Mouse (Mus musculus): ENCODE data around the gene Cntrl. TPM values are rescaled to one million over a fixed set of nuclear protein-coding genes. Genes with fewer than 3 reads are reported as not detected.

Cntrl gene
- total RNA-seq, 1 experiment from 2014 or later: 252 TPM

DNA sequence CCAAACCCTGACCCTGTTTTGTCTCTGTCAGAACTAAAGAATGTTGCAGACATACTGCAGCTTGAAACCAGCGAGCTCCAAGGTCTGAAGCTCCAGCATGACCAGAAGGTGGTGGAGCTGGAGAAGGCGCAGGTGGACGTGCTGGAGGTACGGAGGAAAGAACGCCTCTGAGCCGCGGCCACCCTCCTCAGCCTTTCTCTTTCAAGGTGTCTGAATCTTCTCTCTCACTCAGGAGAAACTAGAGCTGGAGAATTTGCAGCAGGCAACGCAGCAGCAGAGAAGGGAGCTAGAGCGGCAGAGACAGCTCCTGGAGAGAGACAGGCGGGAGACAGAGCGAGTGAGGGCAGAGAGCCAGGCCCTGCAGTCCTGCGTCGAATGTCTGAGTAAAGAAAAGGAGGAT lies 56.1 kb downstream of the Cntrl start:
- no peak for ATAC-seq (ENCODE audit: extremely low read depth, insufficient number of reproducible peaks, low FRiP score, poor library complexity, severe bottlenecking)

DNA sequence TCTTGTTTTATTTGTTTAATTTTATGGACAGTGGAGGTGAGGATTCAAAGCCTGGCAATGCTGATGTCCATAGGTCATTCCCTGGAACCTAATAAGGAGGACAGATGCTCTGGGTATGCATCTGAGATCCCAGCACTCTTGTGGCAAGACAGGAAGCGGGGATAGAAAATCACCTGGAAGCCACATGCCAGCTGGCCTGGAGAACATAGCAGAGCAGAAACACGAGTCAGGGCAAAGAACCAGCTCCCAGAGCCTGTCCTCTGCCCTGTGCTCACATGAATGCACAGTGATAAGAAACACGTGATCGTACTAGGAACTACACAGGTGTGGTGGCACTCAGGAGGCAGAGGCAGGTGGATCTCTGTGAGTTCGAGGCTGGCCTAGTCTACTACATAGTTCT lies 57.5 kb downstream of the Cntrl start:
- ATAC-seq (ENCODE audit: extremely low read depth, insufficient number of reproducible peaks, low FRiP score, poor library complexity, severe bottlenecking): no peak

DNA sequence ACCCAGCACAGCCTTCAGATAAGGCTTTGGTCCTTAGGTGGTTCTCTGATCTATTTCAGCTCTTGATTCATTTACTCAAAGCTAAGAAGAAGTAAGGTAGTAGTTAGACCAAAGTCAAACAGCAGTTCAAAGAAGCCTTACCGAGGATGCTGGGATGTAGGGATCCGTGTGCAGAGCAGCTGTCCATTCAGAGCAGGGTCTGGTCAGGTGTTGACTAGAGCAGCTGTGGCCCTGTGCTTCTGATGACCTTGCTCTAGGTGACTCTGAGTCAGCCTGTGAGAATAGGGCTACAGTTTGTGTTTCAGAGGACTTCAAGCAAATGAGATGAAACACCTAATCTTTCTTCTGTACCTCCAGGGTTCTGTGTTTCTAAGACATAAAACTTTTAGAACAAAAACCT lies 60.2 kb downstream of the Cntrl start:
- ATAC-seq (ENCODE audit: extremely low read depth, insufficient number of reproducible peaks, low FRiP score, poor library complexity, severe bottlenecking): no peak

DNA sequence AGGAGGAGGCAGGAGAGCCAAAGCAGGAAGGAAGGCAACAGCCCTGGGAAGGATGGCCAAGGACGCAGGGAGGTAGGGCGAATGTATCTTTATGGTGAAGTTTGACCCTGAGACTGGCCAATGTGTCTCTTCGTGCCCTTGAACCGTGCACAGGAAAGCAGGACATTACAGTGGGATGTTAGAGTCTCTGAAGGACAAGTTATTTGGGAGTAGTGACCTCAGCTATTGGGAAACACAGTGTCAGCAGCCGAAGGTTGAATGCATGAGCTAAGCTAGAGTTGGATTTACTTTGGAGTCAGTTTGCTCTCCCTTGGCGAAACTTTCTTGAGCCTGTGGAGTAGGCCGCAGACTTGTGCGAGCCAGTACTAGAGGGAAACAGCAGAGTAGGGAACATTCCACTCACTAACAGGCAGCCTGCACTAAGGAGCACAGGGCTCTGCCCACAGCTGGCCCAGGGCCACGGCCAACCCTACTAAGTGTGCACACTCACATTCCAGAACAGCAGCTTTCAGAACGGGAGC lies 62.1 kb downstream of the Cntrl start:
- no peak for ATAC-seq (ENCODE audit: extremely low read depth, insufficient number of reproducible peaks, low FRiP score, poor library complexity, severe bottlenecking)

DNA sequence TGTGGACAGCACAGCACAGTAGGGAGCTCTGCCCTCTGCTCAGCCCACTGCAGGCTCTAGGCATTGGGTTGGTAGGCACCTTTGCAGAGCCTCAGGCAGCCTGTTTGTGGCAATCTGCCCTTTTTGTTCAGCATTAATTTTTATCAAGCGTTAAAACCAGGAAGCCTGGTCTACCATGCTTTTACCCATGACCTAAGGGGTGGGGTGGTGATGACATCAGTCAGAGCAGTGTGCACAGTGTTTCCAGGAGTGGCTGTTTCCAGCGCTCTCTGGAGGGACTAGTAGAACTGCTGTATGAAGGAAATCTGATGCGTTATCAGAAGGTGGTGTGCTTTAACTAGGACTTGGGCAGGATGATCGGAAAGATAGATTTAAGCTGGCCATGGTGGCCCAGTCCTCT lies 63.0 kb downstream of the Cntrl start:
- no peak for ATAC-seq (ENCODE audit: extremely low read depth, insufficient number of reproducible peaks, low FRiP score, poor library complexity, severe bottlenecking)

DNA sequence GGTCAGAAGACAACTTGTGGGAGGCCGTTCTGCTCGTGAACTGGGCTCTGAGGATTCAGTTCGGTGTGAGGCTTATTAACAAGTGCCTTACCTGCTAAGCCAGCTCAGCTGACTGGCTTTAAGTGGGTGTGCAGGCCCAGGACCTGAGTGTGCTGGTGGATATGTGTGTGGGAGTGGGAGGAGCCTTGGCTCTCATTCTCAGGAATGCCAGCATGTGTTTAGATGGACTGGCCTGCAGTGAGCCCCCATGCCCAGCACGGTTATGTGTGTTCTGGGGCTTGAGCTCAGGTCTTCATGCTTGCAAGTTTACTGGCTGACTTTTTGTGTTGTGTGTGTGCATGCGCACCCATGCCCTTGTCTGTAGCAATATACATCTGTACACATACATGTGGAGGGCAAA lies 64.4 kb downstream of the Cntrl start:
- ATAC-seq (ENCODE audit: extremely low read depth, insufficient number of reproducible peaks, low FRiP score, poor library complexity, severe bottlenecking): no peak

DNA sequence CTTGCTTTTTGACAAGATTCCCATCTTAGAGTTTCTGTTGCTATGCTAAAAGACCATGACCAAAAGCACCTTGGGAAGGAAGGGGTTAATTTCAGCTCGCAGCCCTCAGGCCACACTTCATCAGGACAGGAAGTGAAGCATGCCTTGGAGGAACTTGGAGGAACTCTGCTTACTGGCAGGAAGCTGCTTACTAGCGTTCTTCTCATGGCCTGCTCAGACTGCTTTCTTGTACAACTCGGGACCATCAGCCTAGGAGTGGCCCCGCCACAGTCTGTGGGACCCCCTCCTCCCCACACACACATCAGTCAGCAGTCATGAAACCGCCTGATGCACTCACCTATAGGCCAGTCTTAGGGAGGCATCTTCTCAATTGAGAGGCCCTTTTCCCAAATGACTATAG lies 64.8 kb downstream of the Cntrl start:
- ATAC-seq (ENCODE audit: extremely low read depth, insufficient number of reproducible peaks, low FRiP score, poor library complexity, severe bottlenecking): no peak

DNA sequence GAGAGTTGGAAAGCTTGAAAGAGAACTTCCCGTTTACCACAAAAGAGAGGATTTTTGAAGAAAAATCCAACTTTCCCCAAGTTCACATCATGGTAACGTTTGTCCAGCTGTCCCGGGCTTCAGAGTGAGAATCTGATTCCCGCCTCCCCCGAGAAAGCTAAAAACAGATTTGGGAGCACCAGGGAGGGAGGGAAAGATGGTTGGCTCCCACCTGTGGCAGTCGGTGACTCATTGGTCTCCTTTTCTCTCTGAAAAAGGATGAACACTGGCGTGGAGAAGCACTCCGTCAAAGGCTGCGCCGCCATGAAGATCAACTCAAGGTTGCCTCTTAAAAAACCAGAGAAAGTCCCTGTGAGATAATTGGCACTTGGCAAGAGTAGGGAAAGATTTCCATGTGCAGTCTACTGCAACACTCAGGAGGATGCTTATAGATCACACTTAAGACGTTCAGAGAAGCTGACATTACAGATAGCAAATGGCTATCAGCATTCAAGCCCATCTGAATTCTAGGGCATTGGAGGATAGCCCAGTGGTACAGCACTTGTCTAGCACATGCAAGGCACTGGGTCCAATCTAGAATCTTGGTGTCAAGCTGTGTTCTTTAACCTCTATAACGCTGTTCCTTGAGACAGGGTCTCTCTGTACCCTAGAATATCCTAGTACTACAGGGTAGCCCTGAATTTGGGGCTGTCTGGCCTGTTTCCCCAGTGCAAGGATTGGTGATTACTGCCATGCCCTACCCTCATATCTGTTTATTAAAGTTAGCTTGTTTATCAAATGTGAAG lies 66.2 kb downstream of the Cntrl start:
- no peak for ATAC-seq (ENCODE audit: extremely low read depth, insufficient number of reproducible peaks, low FRiP score, poor library complexity, severe bottlenecking)

DNA sequence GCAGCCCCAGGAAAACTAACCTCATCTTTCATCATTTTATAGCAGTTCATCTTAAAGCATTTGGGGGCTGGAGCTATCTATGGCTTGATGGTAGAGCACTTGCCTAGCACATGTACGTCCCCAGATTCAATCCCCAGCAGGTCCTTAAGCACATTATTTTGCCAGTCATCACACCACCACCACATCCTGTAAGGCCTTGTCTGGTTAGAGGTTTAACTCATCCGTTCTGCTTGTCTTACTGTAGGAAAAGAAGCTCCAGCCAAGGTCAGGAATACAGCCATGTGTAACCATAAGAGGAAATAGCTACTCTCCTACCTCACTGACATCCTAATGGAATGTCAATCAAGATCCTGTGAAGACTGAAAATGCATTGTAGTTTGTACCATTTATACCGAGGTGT lies 68.9 kb downstream of the Cntrl start:
- no peak for ATAC-seq (ENCODE audit: extremely low read depth, insufficient number of reproducible peaks, low FRiP score, poor library complexity, severe bottlenecking)

DNA sequence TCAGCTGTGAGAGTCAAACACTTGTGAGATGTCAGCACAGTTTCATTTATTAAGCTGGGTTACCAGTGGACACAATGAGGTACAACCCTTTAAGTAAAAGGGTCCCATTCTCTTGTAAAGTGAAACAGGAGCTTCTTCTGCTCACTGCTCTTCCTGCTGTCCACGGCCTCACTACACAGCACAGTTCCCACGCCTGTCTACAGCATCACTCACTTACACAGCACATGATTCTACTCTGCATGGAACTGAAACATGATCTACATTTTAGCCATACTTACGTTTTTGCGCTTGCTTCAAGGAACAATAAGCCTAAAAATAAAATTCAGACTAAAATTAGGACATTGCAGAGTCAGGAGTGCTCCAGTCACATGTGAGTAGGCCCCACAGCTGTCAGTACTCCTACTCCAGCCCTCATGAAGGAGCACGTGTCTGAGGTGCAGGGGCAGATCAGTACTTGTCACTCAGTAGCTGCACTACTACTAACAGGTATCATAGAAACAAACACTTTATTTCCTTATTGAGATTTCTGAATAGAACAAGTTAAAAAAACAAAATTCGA lies 73.9 kb downstream of the Cntrl start:
- no peak for ATAC-seq (ENCODE audit: extremely low read depth, insufficient number of reproducible peaks, low FRiP score, poor library complexity, severe bottlenecking)

DNA sequence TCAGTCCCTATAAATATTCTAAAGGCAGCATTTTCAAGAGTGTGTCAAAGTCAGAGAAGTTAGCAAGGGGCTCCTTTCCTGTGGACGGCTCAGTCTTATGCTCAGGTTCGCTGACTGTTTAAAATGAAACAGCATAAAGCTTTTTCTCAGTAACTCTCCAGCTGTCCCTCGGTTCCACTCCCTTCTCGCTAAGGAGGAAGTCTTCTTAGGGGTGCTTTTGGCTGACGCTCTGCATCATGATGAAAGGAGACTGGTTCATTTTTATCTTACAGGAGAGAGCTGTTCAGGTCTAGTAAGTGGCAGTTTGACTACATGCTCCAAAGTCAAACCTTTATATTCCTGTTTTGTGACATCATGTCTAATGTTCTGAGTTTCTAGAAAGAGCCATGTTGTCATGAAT lies 79.6 kb downstream of the Cntrl start:
- no peak for ATAC-seq (ENCODE audit: extremely low read depth, insufficient number of reproducible peaks, low FRiP score, poor library complexity, severe bottlenecking)

DNA sequence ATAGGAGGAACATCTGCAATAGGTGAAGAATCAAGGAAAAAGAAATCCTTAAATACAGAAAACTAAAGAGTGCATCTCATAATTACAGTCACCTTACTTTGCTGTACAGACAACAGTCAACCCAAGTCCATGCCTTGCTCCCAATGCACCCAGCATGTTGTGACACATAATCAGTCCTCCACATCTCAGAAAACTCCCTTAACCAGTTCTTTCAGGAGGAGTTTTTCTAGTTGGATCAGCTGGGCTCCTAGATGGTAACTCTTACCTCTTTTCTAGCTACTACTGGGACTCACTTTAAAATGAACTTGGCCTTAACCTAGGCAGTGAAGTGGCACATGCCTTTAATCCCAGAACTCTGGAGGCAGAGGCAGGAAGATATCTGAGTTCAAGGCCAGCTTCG lies 84.7 kb downstream of the Cntrl start:
- no peak for ATAC-seq (ENCODE audit: extremely low read depth, insufficient number of reproducible peaks, low FRiP score, poor library complexity, severe bottlenecking)

DNA sequence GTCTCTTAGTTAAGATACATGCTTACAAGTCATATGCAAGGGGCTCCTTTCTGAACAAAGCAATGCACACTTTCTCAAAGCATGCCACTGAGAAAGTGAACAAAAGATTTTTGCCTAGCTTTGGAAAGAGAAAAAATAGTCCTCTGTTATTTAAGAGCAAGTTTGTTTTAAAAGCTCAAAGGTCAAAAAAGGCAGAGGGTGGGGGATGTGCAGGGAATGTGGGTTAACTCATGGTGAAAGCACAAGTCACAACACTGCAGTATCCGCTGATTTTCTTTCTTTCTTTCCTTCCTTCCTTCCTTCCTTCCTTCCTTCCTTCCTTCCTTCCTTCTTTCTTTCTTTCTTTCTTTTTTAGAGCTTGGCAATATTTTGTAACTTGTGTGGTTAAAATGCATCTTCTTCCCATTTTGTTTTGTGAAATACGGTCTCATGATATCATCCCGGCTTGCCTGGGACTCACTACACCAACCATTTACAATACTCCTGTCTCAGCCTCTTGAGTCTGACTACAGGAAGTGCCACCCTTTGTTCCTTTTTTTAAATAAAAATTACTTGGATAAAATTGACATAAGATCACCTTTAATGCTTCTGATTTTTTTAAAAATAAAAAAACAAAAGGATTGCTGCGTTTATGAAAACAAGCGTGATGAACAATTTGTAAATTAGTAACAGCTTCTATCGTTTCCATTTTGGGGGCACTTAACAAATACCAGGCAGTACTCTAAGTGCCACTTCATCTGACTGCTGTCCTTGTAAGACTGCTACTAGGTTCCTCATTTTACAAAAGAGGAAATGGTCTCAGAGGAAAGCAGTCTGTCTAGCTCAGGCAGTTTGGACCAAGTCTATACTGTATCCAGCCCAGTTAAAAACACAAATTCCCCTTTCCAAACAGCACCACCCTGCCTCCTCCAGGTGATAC lies 86.6 kb downstream of the Cntrl start:
- ATAC-seq (ENCODE audit: extremely low read depth, insufficient number of reproducible peaks, low FRiP score, poor library complexity, severe bottlenecking): peak; percentile 67

DNA sequence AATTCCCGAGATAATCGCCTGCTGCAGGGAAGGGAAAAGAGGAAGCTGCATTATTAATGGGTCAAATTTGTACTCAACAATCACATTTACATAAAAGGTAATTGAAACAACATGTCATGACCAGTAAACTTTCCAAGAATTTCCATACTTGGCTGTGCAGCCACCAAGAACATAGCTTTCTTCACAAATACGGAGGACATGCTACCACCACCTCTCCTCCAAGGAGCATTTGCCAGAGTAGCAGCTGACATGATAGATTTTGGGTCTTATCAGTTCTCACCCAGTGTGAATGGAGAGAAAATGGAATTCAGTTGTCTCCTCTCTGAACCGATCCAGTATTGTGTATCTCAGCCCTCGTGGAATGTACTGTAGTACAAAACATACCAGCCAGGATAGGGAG lies 90.2 kb downstream of the Cntrl start:
- ATAC-seq (ENCODE audit: extremely low read depth, insufficient number of reproducible peaks, low FRiP score, poor library complexity, severe bottlenecking): no peak

DNA sequence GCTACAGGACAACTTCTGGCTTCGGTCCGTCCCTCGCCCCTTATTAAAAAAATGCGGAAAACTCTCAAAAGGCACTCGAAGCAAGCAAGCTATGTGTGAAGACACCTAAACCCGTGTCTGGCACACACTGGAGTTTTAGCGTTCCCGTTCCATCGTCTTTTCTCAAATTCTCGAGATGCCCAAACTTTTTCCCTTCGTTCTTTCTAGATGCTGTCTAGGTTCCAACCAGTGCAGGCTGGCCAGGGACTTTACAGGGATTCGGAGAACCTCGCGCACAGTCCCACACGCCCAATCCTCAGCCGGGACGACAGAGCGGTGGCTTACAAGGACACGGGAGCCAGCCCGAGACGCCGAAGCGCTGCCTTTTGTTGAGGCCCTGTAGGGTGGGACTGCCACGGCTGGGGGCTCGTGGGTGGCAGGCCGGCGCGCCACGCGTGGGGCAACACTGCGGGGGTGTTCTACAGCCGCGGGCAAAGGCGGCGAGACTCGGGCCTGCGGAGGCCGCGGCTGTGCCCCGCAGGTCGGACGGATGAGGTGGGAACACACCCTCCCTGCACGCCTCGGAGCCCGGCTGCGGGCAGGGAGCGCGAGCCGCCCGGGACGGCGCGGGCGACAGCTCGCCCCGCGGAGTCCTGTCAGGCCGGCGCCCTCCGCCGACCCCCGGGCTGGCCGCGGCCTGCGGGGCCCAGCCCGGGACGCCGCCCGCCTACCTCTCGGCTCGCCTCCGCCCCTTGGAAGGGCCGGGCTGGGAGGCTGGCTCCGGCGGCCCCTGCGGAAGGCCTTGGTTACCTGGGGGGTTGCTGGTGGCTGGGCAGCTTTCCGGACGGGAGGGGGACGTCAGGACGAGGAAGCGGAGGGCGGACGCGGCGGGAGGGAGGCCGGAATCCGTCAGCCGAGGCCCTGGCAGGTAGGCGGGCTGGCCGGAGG lies 90.9 kb downstream of the Cntrl start:
- peak; percentile 14; the same call in 1 of the 2 replicates for ATAC-seq (ENCODE audit: extremely low read depth, insufficient number of reproducible peaks, low FRiP score, poor library complexity, severe bottlenecking)

DNA sequence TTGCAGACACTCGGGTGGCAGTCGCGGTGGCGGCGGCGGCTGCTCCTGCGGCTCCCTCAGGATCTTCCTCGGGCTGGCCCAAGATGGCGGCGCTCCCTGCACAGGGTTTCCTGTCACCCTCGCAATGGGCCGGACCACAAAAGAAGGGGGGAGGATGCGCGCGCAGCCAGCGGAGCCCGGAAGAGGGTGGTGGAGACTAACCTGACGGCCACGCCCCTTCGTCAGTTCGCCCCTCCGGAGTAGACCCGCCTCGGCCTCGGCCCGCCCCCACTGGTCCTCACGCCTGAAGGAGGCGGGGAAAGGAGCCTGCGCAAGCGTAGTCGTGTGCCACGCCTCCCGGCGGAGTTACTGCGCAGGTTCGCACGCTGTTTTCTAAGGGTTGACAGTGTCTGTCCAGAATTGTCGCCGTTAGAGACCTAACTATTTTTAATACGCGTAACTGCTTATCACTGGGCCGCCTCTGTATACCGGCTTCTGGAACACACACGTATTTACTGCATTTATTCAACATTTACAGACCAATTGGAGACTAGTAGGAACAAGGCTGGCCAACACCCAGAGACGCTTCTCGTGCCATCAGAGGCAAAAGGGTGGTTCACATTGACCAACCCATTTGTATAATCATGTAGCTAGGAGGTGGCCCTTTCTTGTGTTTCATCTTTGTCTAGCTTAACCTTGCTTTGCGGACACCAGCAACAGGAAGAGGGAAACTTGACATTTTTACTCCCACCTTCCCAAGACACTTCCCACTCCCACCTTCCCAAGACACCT lies 91.8 kb downstream of the Cntrl start, which contains the start of gene Rab14:
Gene Rab14 (minus strand): TSS at position 223 of the 771 bp plus-strand sequence.
- ATAC-seq (ENCODE audit: extremely low read depth, insufficient number of reproducible peaks, low FRiP score, poor library complexity, severe bottlenecking): peak; percentile 94

DNA sequence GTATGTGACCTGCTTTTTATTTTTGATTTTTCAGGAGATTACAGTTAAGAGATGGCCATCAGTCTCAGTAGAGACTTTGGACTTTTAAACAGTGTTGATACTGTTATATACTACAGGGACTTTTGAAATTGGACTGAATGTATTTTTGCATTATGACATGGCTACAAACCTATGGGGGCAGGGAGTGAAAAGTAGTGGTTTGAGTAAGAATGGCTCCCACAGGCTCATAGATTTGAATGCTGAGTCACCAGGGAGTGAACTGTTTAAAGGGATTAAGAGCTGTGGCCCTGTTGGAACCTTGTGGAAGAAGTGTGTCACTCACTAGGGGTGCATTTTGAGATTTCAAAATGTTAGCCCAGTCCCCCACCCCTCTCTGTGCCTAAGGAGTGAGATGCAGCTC lies 94.4 kb downstream of the Cntrl start:
- ATAC-seq (ENCODE audit: extremely low read depth, insufficient number of reproducible peaks, low FRiP score, poor library complexity, severe bottlenecking): no peak

DNA sequence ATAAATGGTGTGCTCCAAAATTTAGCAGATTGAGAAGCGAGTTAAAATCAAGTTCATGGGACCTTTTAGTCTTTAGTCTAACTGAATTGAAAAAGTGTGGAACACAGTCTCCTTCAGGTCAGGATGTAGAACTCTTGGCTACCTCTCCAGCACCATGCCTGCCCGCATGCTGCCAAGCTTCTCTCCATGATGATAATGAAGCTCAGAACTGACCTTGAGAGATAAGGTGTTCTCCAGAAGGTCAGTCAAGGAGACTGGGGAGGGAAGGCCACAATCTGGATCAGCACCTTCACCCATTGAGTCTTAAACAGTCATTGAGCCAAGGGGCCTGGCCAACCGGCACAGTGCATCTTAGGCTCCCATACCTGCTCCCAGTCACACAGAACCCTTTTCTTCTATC lies 97.5 kb downstream of the Cntrl start:
- ATAC-seq (ENCODE audit: extremely low read depth, insufficient number of reproducible peaks, low FRiP score, poor library complexity, severe bottlenecking): no peak

Measured in neutrophil, adult 5-6 weeks (primary cell).